Mouse (Mus musculus) hindbrain, postnatal 0 days (tissue): Measurements from ENCODE around the gene Hoxb3. TPM values are rescaled to one million over a fixed set of nuclear protein-coding genes. Genes with fewer than 3 reads are reported as not detected.

Experiments used
- ATAC-seq: fragments of 200-750 bp; cut with Nextera tagmentation; 2 replicates; pipeline ENCODE4 v1.8.0; 2017; ENCODE audit warnings: mild to moderate bottlenecking, moderate TSS enrichment, moderate library complexity
- DNase-seq: peaks from one replicate; pipeline ENCODE4 v3.0.0-alpha.2; 2015; ENCODE audit warnings: low spot score
- H3K27ac ChIP-seq: fragments of 300-500 bp; sonication (generic); 2 replicates; pipeline ENCODE4 v1.5.1; 2014; ENCODE audit warnings: mild to moderate bottlenecking
- H3K27me3 ChIP-seq: fragments of 300-500 bp; sonication (generic); 2 replicates; pipeline ENCODE4 v1.6.1; 2014; ENCODE audit warnings: low read length, mixed read lengths; ENCODE audit not compliant: insufficient read depth
- H3K36me3 ChIP-seq: fragments of 300-500 bp; sonication (generic); 2 replicates; pipeline ENCODE4 v1.6.1; 2014; ENCODE audit warnings: low read length, mixed read lengths; ENCODE audit not compliant: insufficient read depth
- H3K4me1 ChIP-seq: fragments of 300-500 bp; sonication (generic); 2 replicates; pipeline ENCODE4 v1.6.1; 2014; ENCODE audit warnings: antibody characterized with exemption, low read length, mixed read lengths; ENCODE audit not compliant: insufficient read depth
- H3K4me2 ChIP-seq: fragments of 300-500 bp; sonication (generic); 2 replicates; pipeline ENCODE4 v1.6.1; 2014; ENCODE audit warnings: low read depth, mild to moderate bottlenecking, low read length, moderate library complexity, mixed read lengths
- H3K4me3 ChIP-seq: fragments of 300-500 bp; sonication (generic); 2 replicates; pipeline ENCODE4 v1.5.1; 2014; ENCODE audit warnings: low read length
- H3K9ac ChIP-seq: fragments of 300-500 bp; sonication (generic); replicated peaks from 2 replicates; pipeline ENCODE4 v1.6.1; 2014; ENCODE audit warnings: mild to moderate bottlenecking, low read length, moderate library complexity, mixed read lengths
- H3K9me3 ChIP-seq: fragments of 300-500 bp; sonication (generic); 2 replicates; pipeline ENCODE4 v1.6.1; 2016; ENCODE audit warnings: low read length, mixed read lengths
- CTCF ChIP-seq: IDR thresholded peaks from 2 replicates; pipeline ENCODE4 v1.5.1; 2016; ENCODE audit warnings: antibody characterized with exemption, control low read depth, low read depth
- WGBS: fragments of 180-500 bp; shearing (Covaris S2); extraction: QIAGEN DNeasy Blood & Tissue Kit; methylation state at CpG from one replicate; pipeline ENCODE4 v1.1.7; 2014; 5-methylcytosine and 5-hydroxymethylcytosine counted together
- polyA plus RNA-seq: library from polyadenylated mRNA; unstranded; fragments of >200 nt; fragmentation: Nextera tagmentation; extraction: Ambion mirVana; gene quantifications from 2 replicates; pipeline ENCODE4 v1.2.1, GENCODE M21; 2015
- total RNA-seq: library from RNA; depleted of rRNA; stranded (reverse); fragments of >200 nt; gene quantifications from 2 replicates; pipeline ENCODE4 v1.2.3, GENCODE M21; 2014

The Hoxb3 gene
- total and polyA plus RNA-seq, 2 experiments from 2014 or later = 8.1 to 42.2 TPM

- no peak for DNase-seq
- Histone ChIP-seq H3K4me1 (no peaks in the 10 kb centered on the region; the same call in 1 of the 2 replicates), H3K36me3 (no peaks in the 10 kb centered on the region), H3K27me3 (peaks cover 83% of the 10 kb centered on the region), H3K4me3 (peak overlapping the region; percentile 32), H3K27ac (peak overlapping the region; percentile 80), H3K9me3 (no peaks in the 10 kb centered on the region), H3K4me2 (peak overlapping the region; percentile 56), H3K9ac (peak overlapping the region; percentile 54)
- no peak for TF ChIP-seq CTCF
- no peak for ATAC-seq
- WGBS = under 1% methylated on average over 32 of the region's 35 CpGs
These were observed 9.5 kb downstream of the Hoxb3 start for GRCm38 (mm10) chr11:96332618-96333032.

- peak overlapping the region; percentile 56 for H3K4me2 ChIP-seq
These were observed 10.3 kb downstream of the Hoxb3 start for GRCm38 (mm10) chr11:96333241-96334001.

GRCm38 (mm10) chr11:96334002-96334364 lies 10.9 kb downstream of the Hoxb3 start:
- H3K27ac ChIP-seq = peak overlapping the region; percentile 80

More at GRCm38 (mm10) chr11:96333241-96334001, 10.3 kb downstream of the Hoxb3 start:
- Histone ChIP-seq H3K27ac (peak overlapping the region; percentile 80), H3K4me1 (no peaks in the 10 kb centered on the region; the same call in 1 of the 2 replicates), H3K27me3 (peaks cover 82% of the 10 kb centered on the region), H3K36me3 (no peaks in the 10 kb centered on the region), H3K9ac (peak overlapping the region; percentile 54), H3K4me3 (peak overlapping the region; percentile 32), H3K9me3 (no peaks in the 10 kb centered on the region)
- no peak for TF ChIP-seq CTCF
- 8% methylated on average over 17 of the region's 17 CpGs for WGBS
- ATAC-seq (no peak), DNase-seq (no peak)

GRCm38 (mm10) chr11:96334998-96335397 lies 11.9 kb downstream of the Hoxb3 start:
- no peaks in the 10 kb centered on the region for H3K36me3 ChIP-seq
- no peak for DNase-seq
- H3K4me3 ChIP-seq = no peak overlapping the region
- H3K9ac ChIP-seq = no peak overlapping the region
- H3K4me2 ChIP-seq = peak overlapping the region; percentile 56
- WGBS = 27% methylated on average over 3 of the region's 3 CpGs
- no peak overlapping the region for H3K27ac ChIP-seq
- TF ChIP-seq CTCF = no peak
- H3K4me1 ChIP-seq = no peaks in the 10 kb centered on the region; the same call in 1 of the 2 replicates
- H3K9me3 ChIP-seq = no peaks in the 10 kb centered on the region
- peaks cover 85% of the 10 kb centered on the region for H3K27me3 ChIP-seq
- ATAC-seq = no peak

More at GRCm38 (mm10) chr11:96334002-96334364, 10.9 kb downstream of the Hoxb3 start:
- no peak for TF ChIP-seq CTCF
- 6% methylated on average over 2 of the region's 2 CpGs for WGBS
- no peak for ATAC-seq
- Histone ChIP-seq H3K4me2 (peak overlapping the region; percentile 56), H3K27me3 (peaks cover 85% of the 10 kb centered on the region), H3K9me3 (no peaks in the 10 kb centered on the region), H3K4me1 (no peaks in the 10 kb centered on the region; the same call in 1 of the 2 replicates), H3K9ac (peak overlapping the region; percentile 54; the same call in 1 of the 2 replicates), H3K4me3 (0 out of 2 replicates have a peak overlapping the region, but pooled peaks have one; percentile 2), H3K36me3 (no peaks in the 10 kb centered on the region)
- no peak for DNase-seq

- Histone ChIP-seq H3K9ac (no peak overlapping the region), H3K36me3 (no peaks in the 10 kb centered on the region), H3K4me3 (no peak overlapping the region), H3K4me1 (no peaks in the 10 kb centered on the region; the same call in 1 of the 2 replicates), H3K4me2 (peak overlapping the region; percentile 58; the same call in 1 of the 2 replicates), H3K27ac (peak overlapping the region; percentile 45; the same call in 1 of the 2 replicates), H3K27me3 (peaks cover 75% of the 10 kb centered on the region), H3K9me3 (no peaks in the 10 kb centered on the region)
- TF ChIP-seq CTCF = no peak
- 4% methylated on average over 2 of the region's 2 CpGs for WGBS
- DNase-seq (no peak), ATAC-seq (no peak)
These were observed 13.5 kb downstream of the Hoxb3 start for GRCm38 (mm10) chr11:96336597-96336996.

GRCm38 (mm10) chr11:96337026-96337425 lies 13.9 kb downstream of the Hoxb3 start:
- 4% methylated on average over 6 of the region's 6 CpGs for WGBS
- Histone ChIP-seq H3K27ac (peak overlapping the region; percentile 45; the same call in 1 of the 2 replicates), H3K4me3 (no peak overlapping the region), H3K4me1 (no peaks in the 10 kb centered on the region; the same call in 1 of the 2 replicates), H3K9ac (no peak overlapping the region), H3K9me3 (no peaks in the 10 kb centered on the region), H3K27me3 (peaks cover 73% of the 10 kb centered on the region), H3K36me3 (no peaks in the 10 kb centered on the region), H3K4me2 (peak overlapping the region; percentile 58; the same call in 1 of the 2 replicates)
- no peak for ATAC-seq
- no peak for DNase-seq
- TF ChIP-seq CTCF = no peak
